ENCODE assay signal across 9 mouse cellular contexts in genomic region chr10:41937176-41937575, GRCm38 (mm10).
DNase-seq lines count a peak whose midpoint lies in the region; ATAC-seq lines count a peak whose summit lies in the region.
"Had no signal": no experiment of that assay in that cellular context is flagged by ENCODE, and none has a peak within 500 bp of the region (broad histone marks: within the 10 kb centered on the region; RNA-seq: fewer than 3 reads in every experiment).

No protein-coding gene starts in this region.

- H3K27me3 ChIP-seq in intestine, embryonic 15.5 days (replicated peaks), result no peaks in the 10 kb centered on the region
- no peaks in the 10 kb centered on the region for H3K27me3 ChIP-seq in intestine, embryonic 16.5 days (replicated peaks; ENCODE audit: control insufficient read depth, insufficient read depth, low read length)
- no peaks in the 10 kb centered on the region for H3K27me3 ChIP-seq in forebrain, embryonic 16.5 days (replicated peaks; ENCODE audit: control insufficient read depth, insufficient read depth, low read length)
- H3K27me3 ChIP-seq: limb, embryonic 13.5 days had no signal

- intact Hi-C loops in left cerebral cortex, postnatal 25 days (cut with DNase I), result loop anchor here (5.0 kb wide), 1 partner anchor 190 kb away; no protein-coding TSS in a partner anchor

- peak; percentile 24 to 44 for DNase-seq in CD8-positive naive resting alpha-beta T cell, adult 2 months (ENCODE audit: low read depth in 2 of 2, low spot score in 2 of 2)
- DNase-seq in layer of hippocampus, adult 18-20 months (ENCODE audit: low spot score in 2 of 2), result no peak
- no peak for DNase-seq in frontal cortex, postnatal 25 days (ENCODE audit: low spot score in 2 of 2)
- DNase-seq in left cerebral cortex, postnatal 25 days (ENCODE audit: low spot score in 2 of 2), result no peak

- H3K27ac ChIP-seq in intestine, embryonic 15.5 days, result 0 out of 2 replicates have a peak overlapping the region, but pooled peaks have one; percentile 2
- H3K27ac ChIP-seq in intestine, embryonic 16.5 days (ENCODE audit: low read length), result no peak overlapping the region
- peak overlapping the region; percentile 82; the same call in 1 of the 2 replicates for H3K27ac ChIP-seq in forebrain, embryonic 16.5 days (ENCODE audit: low read length)
- H3K27ac ChIP-seq: limb, embryonic 13.5 days had no signal

- H3K4me1 ChIP-seq in intestine, embryonic 15.5 days (replicated peaks), result peaks cover 13% of the 10 kb centered on the region
- peaks cover 16% of the 10 kb centered on the region for H3K4me1 ChIP-seq in intestine, embryonic 16.5 days (ENCODE audit: control insufficient read depth, insufficient read depth, low read length)
- peaks cover 50% of the 10 kb centered on the region for H3K4me1 ChIP-seq in forebrain, embryonic 16.5 days (replicated peaks; ENCODE audit: control insufficient read depth, insufficient read depth, low read length)

- H3K4me3 ChIP-seq in intestine, embryonic 15.5 days (replicated peaks), result no peak overlapping the region
- no peak overlapping the region for H3K4me3 ChIP-seq in intestine, embryonic 16.5 days (ENCODE audit: low read length)
- no peak overlapping the region for H3K4me3 ChIP-seq in forebrain, embryonic 16.5 days (replicated peaks; ENCODE audit: low read length)
- H3K4me3 ChIP-seq: limb, embryonic 13.5 days had no signal

- no peak for ATAC-seq in intestine, embryonic 15.5 days
- ATAC-seq in intestine, embryonic 16.5 days, result no peak
- no peak for ATAC-seq in forebrain, embryonic 16.5 days
- peak; percentile 65 for ATAC-seq in megakaryocyte progenitor cell, adult 5-6 weeks (replicated peaks; ENCODE audit: poor library complexity)

- no peaks in the 10 kb centered on the region for H3K9me3 ChIP-seq in intestine, embryonic 15.5 days
- H3K9me3 ChIP-seq in intestine, embryonic 16.5 days (ENCODE audit: control insufficient read depth, low read length), result no peaks in the 10 kb centered on the region
- no peaks in the 10 kb centered on the region for H3K9me3 ChIP-seq in forebrain, embryonic 16.5 days (ENCODE audit: control insufficient read depth, low read length)
- H3K9me3 ChIP-seq: limb, embryonic 13.5 days had no signal

- no peak overlapping the region for H3K9ac ChIP-seq in intestine, embryonic 15.5 days
- H3K9ac ChIP-seq in intestine, embryonic 16.5 days (ENCODE audit: low read depth, low read length), result no peak overlapping the region
- H3K9ac ChIP-seq in forebrain, embryonic 16.5 days (replicated peaks; ENCODE audit: low read depth, low read length), result no peak overlapping the region
- H3K9ac ChIP-seq: limb, embryonic 13.5 days had no signal

- 47% methylated on average over 4 of the region's 4 CpGs for WGBS in intestine, embryonic 15.5 days
- WGBS in intestine, embryonic 16.5 days, result 42% methylated on average over 4 of the region's 4 CpGs
- 55% methylated on average over 4 of the region's 4 CpGs for WGBS in forebrain, embryonic 16.5 days

- H3K4me2 ChIP-seq in intestine, embryonic 15.5 days (replicated peaks), result no peak overlapping the region
- no peak overlapping the region for H3K4me2 ChIP-seq in intestine, embryonic 16.5 days (ENCODE audit: low read depth, low read length)
- no peak overlapping the region for H3K4me2 ChIP-seq in forebrain, embryonic 16.5 days (ENCODE audit: low read length)
- H3K4me2 ChIP-seq: limb, embryonic 13.5 days had no signal

- no peaks in the 10 kb centered on the region for H3K36me3 ChIP-seq in intestine, embryonic 15.5 days
- no peaks in the 10 kb centered on the region for H3K36me3 ChIP-seq in intestine, embryonic 16.5 days (ENCODE audit: control insufficient read depth, insufficient read depth, low read length)
- H3K36me3 ChIP-seq in forebrain, embryonic 16.5 days (ENCODE audit: control insufficient read depth, insufficient read depth), result no peaks in the 10 kb centered on the region
- H3K36me3 ChIP-seq: limb, embryonic 13.5 days had no signal

Comparison
In these comparisons a context has a peak if more than half of its experiments do, and no peak if none do; other contexts are left out.
1. DNase-seq: peak in CD8-positive naive resting alpha-beta T cell, adult 2 months (2 of 2); none in layer of hippocampus, adult 18-20 months (0 of 2), frontal cortex, postnatal 25 days (0 of 2) and left cerebral cortex, postnatal 25 days (0 of 2).